Mouse (Mus musculus) MEL (cell line): ENCODE data around the gene 2310050C09Rik. TPM values are rescaled to one million over a fixed set of nuclear protein-coding genes. Genes with fewer than 3 reads are reported as not detected.

ENCODE experiments used
- polyA plus RNA-seq, 2 experiments: library from polyadenylated mRNA; stranded (reverse) in 1 of 2; unstranded in 1 of 2; fragments of >175 nt in 1 of 2; fragments of >200 nt in 1 of 2; gene quantifications; 2 replicates each; pipeline versions ENCODE4 v1.2.1 to v1.2.4; 2012; ENCODE audit warnings: low replicate concordance in 2 of 2, low read depth in 1 of 2; ENCODE audit not compliant: insufficient read length in 2 of 2, insufficient read depth in 1 of 2, missing spikeins in 1 of 2
- total RNA-seq: library from RNA; depleted of rRNA; stranded (reverse); fragments of 300-350 nt; gene quantifications from 2 replicates; pipeline ENCODE4 v1.2.3, GENCODE M21; 2012; rRNA removed

2310050C09Rik gene
- total and polyA plus RNA-seq, 3 experiments = not detected

Other genes with a start within 250 kb of the 2310050C09Rik start
- not detected in 2 replicates for gene Lce6a, start 248.6 kb downstream of the 2310050C09Rik start, total RNA-seq
- gene Lce6a, start 248.6 kb downstream of the 2310050C09Rik start, polyA plus RNA-seq = not detected
- gene Lce1a1, start 221.9 kb downstream of the 2310050C09Rik start, total RNA-seq = not detected in 2 replicates
- gene Lce1a1, start 221.9 kb downstream of the 2310050C09Rik start, polyA plus RNA-seq = not detected
- gene Lce1b, start 213.3 kb downstream of the 2310050C09Rik start, total RNA-seq = not detected in 2 replicates
- gene Lce1b, start 213.3 kb downstream of the 2310050C09Rik start, polyA plus RNA-seq = not detected
- not detected in 2 replicates for gene Lce1a2, start 199.9 kb downstream of the 2310050C09Rik start, total RNA-seq
- gene Lce1a2, start 199.9 kb downstream of the 2310050C09Rik start, polyA plus RNA-seq = not detected
- gene Lce1c, start 191.0 kb downstream of the 2310050C09Rik start, total RNA-seq = not detected in 2 replicates
- not detected for gene Lce1c, start 191.0 kb downstream of the 2310050C09Rik start, polyA plus RNA-seq
- gene Lce1d, start 183.0 kb downstream of the 2310050C09Rik start, total RNA-seq = not detected in 2 replicates
- gene Lce1d, start 183.0 kb downstream of the 2310050C09Rik start, polyA plus RNA-seq = not detected
- gene Lce1e, start 161.1 kb downstream of the 2310050C09Rik start, total RNA-seq = not detected in 2 replicates
- gene Lce1e, start 161.1 kb downstream of the 2310050C09Rik start, polyA plus RNA-seq = not detected
- gene Lce1f, start 149.9 kb downstream of the 2310050C09Rik start, total RNA-seq = not detected in 2 replicates
- not detected for gene Lce1f, start 149.9 kb downstream of the 2310050C09Rik start, polyA plus RNA-seq
- not detected in 2 replicates for gene Gm38119, start 131.1 kb downstream of the 2310050C09Rik start, total RNA-seq
- not detected for gene Gm38119, start 131.1 kb downstream of the 2310050C09Rik start, polyA plus RNA-seq
- gene Lce1g, start 117.9 kb downstream of the 2310050C09Rik start, total RNA-seq = not detected in 2 replicates
- not detected for gene Lce1g, start 117.9 kb downstream of the 2310050C09Rik start, polyA plus RNA-seq
- gene Lce1h, start 105.2 kb downstream of the 2310050C09Rik start, total RNA-seq = not detected in 2 replicates
- not detected for gene Lce1h, start 105.2 kb downstream of the 2310050C09Rik start, polyA plus RNA-seq
- gene Lce1i, start 91.3 kb downstream of the 2310050C09Rik start, total RNA-seq = not detected in 2 replicates
- not detected for gene Lce1i, start 91.3 kb downstream of the 2310050C09Rik start, polyA plus RNA-seq
- not detected in 2 replicates for gene Lce1j, start 79.7 kb downstream of the 2310050C09Rik start, total RNA-seq
- gene Lce1j, start 79.7 kb downstream of the 2310050C09Rik start, polyA plus RNA-seq = not detected
- gene Lce1k, start 62.3 kb downstream of the 2310050C09Rik start, total RNA-seq = not detected in 2 replicates
- gene Lce1k, start 62.3 kb downstream of the 2310050C09Rik start, polyA plus RNA-seq = not detected
- gene Kprp, start 43.0 kb downstream of the 2310050C09Rik start, total RNA-seq = not detected in 2 replicates
- not detected for gene Kprp, start 43.0 kb downstream of the 2310050C09Rik start, polyA plus RNA-seq
- gene Lce1l, start 18.9 kb downstream of the 2310050C09Rik start, total RNA-seq = not detected in 2 replicates
- gene Lce1l, start 18.9 kb downstream of the 2310050C09Rik start, polyA plus RNA-seq = not detected
- not detected in 2 replicates for gene Lce3a, start 56.0 kb upstream of the 2310050C09Rik start, total RNA-seq
- gene Lce3a, start 56.0 kb upstream of the 2310050C09Rik start, polyA plus RNA-seq = not detected
- gene Lce3b, start 62.8 kb upstream of the 2310050C09Rik start, total RNA-seq = not detected in 2 replicates
- gene Lce3b, start 62.8 kb upstream of the 2310050C09Rik start, polyA plus RNA-seq = not detected
- not detected in 2 replicates for gene Lce3c, start 74.3 kb upstream of the 2310050C09Rik start, total RNA-seq
- not detected for gene Lce3c, start 74.3 kb upstream of the 2310050C09Rik start, polyA plus RNA-seq
- not detected in 2 replicates for gene Lce3d, start 87.2 kb upstream of the 2310050C09Rik start, total RNA-seq
- gene Lce3d, start 87.2 kb upstream of the 2310050C09Rik start, polyA plus RNA-seq = not detected
- gene Lce3e, start 96.8 kb upstream of the 2310050C09Rik start, total RNA-seq = not detected in 2 replicates
- not detected for gene Lce3e, start 96.8 kb upstream of the 2310050C09Rik start, polyA plus RNA-seq
- not detected in 2 replicates for gene Lce3f, start 122.0 kb upstream of the 2310050C09Rik start, total RNA-seq
- gene Lce3f, start 122.0 kb upstream of the 2310050C09Rik start, polyA plus RNA-seq = not detected
- not detected in 2 replicates for gene Crct1, start 145.5 kb upstream of the 2310050C09Rik start, total RNA-seq
- gene Crct1, start 145.5 kb upstream of the 2310050C09Rik start, polyA plus RNA-seq = not detected
- not detected in 2 replicates for gene Lce1m, start 148.8 kb upstream of the 2310050C09Rik start, total RNA-seq
- gene Lce1m, start 148.8 kb upstream of the 2310050C09Rik start, polyA plus RNA-seq = not detected
- not detected in 2 replicates for gene Gm4858, start 198.6 kb upstream of the 2310050C09Rik start, total RNA-seq
- not detected for gene Gm4858, start 198.6 kb upstream of the 2310050C09Rik start, polyA plus RNA-seq